Mouse (Mus musculus): ENCODE measurements at regions not wholly inside any gene's neighbourhood (a gene's known extent, or its start where the extent isn't known, plus 50 kb on each side); places are given as distances from the start of the nearest gene placed in this dataset.
"Not testable (repeated sequence)": the region's sequence is repeated elsewhere in the genome, so short reads cannot be mapped to it uniquely, and the experiment has no call there.

DNA sequence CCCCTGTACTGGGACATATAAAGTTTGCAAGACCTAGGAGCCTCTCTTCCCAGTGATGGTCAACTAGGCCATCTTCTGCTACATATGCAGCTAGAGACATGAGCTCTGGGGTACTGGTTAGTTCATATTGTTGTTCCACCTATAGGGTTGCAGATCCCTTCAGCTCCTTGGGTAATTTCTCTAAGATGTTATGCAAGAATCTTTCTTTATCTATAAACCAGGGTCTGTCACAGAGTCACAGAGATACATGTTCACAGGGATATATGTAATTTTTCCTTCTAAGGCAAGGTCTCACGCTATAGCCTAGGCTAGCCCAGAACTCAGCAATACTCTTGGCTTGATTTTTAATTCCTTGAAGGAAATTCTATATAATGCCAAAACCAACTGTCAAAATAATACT lies 56.9 kb downstream of the Zfp36l1 start:
- TF ChIP-seq POLR2A (IDR thresholded peaks at IDR 0.05; ENCODE audit: low read depth, low read length); CTCF (IDR thresholded peaks at IDR 0.05; ENCODE audit: extremely low read depth, insufficient read depth, insufficient read length, insufficient replicate concordance): not testable (repeated sequence)
